Mouse (Mus musculus) testis, adult 2 months (tissue): ENCODE measurements around the gene Suclg2.

Experiments used
- CTCF ChIP-seq: fragments of 200-500 bp; IDR thresholded peaks from 2 replicates; pipeline ENCODE4 v1.5.1; 2012; ENCODE audit warnings: low read depth, mild to moderate bottlenecking, inconsistent platforms, low read length, moderate library complexity; ENCODE audit not compliant: control insufficient read depth, insufficient read depth, insufficient replicate concordance
- POLR2A ChIP-seq: fragments of 200-500 bp; IDR thresholded peaks from 2 replicates; pipeline ENCODE4 v1.6.1; 2012; ENCODE audit warnings: low read depth, mild to moderate bottlenecking, inconsistent platforms, low read length, moderate library complexity; ENCODE audit not compliant: control insufficient read depth

DNA sequence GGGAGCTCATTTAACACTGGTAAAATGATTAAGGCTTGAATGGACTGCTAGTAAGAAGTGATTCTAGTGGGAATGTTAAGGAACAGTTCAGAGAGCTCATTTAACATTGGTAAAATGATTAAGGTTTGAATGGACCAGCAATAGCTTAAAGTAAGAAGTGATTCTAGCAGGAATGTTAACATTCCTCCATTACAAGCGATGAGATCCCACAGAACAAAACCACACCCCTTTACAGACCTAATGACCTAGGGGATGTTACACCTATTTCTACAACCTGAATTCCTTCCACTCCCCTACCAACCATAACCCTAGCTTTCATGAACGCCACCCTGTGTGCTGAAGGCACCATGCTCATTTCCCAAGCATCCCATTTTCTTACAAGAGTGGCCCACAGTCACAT is 81.2 kb downstream of the Suclg2 start:
- TF ChIP-seq POLR2A, result no peak
- TF ChIP-seq CTCF, result no peak
